Comparison of ENCODE assay signal across 20 mouse cellular contexts in the genomic region with DNA sequence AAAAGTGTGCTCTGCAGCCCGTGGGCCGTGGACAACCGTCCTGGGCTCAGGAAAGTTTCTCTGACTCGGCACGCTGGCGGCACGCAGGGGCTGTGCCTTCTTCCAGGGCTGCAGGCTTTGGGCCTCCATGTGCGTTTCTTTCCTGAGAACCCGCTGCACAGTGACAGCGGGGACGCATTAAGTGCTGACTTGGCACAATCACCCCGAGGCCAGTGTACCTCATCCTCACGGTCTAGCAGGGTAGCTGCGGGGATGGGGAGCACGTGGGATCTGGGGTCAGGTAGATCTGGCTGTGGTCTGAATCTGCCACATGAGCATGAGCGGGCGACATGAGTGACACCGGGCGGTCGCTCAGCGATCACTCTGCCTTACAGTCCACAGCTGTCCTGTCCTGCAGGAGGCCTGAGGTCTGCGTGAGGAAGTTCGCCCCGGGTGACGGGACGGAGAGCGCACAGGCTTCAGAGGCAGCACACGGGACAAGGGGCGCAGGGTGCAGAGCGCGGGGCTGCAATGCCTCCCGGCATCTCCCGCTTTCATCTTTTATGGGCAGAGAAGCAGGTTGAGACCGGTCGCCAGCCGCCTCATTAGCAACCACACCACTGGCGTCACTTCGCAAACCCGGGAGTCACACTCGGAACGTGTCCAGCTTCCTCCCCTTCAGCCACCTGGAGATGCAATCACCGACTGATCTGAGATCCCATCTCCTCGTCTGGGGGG. TPM values are rescaled to one million over a fixed set of nuclear protein-coding genes. Genes with fewer than 3 reads are reported as not detected.
A peak's percentile ranks its signal among the peaks of the same experiment; 100 is the strongest.
DNase-seq lines count a peak whose midpoint lies in the region; ATAC-seq and TF ChIP-seq lines count a peak whose summit lies in the region.
"Had no signal": no experiment of that assay in that cellular context is flagged by ENCODE, and none has a peak within 500 bp of the region (broad histone marks: within the 10 kb centered on the region; RNA-seq: fewer than 3 reads in every experiment).

No protein-coding gene starts in this region.

- WGBS in hindbrain, embryonic 13.5 days, result 61% methylated on average over 43 of the region's 43 CpGs
- 59% methylated on average over 43 of the region's 43 CpGs for whole genome bisulfite sequencing in hindbrain, embryonic 14.5 days
- WGBS in limb, embryonic 10.5 days, result 32% methylated on average over 43 of the region's 43 CpGs
- 40% methylated on average over 43 of the region's 43 CpGs for WGBS in stomach, postnatal 0 days

- ATAC-seq in hindbrain, embryonic 13.5 days (ENCODE audit: low FRiP score), result no peak
- no peak for ATAC-seq in hindbrain, embryonic 14.5 days (ENCODE audit: low FRiP score)
- no peak for ATAC-seq in stomach, postnatal 0 days (ENCODE audit: low FRiP score, low TSS enrichment)
- ATAC-seq: activated CD4-positive, CD25-positive, alpha-beta regulatory T cell, adult 4 months had no signal

- no peak overlapping the region; the same call in 1 of the 2 replicates for H3K9ac ChIP-seq in hindbrain, embryonic 13.5 days
- H3K9ac ChIP-seq in hindbrain, embryonic 14.5 days, result no peak overlapping the region
- H3K9ac ChIP-seq in stomach, postnatal 0 days (ENCODE audit: low read length), result no peak overlapping the region

- peaks cover 8% of the 10 kb centered on the region; the same call in 1 of the 2 replicates for H3K27me3 ChIP-seq in hindbrain, embryonic 13.5 days
- H3K27me3 ChIP-seq in hindbrain, embryonic 14.5 days (ENCODE audit: control insufficient read depth, insufficient read depth, low read length), result no peaks in the 10 kb centered on the region
- H3K27me3 ChIP-seq in testis, adult 2 months (ENCODE audit: control insufficient read depth, insufficient read depth, low read length), result no peaks in the 10 kb centered on the region
- H3K27me3 ChIP-seq in limb, embryonic 10.5 days (ENCODE audit: low read depth, poor library complexity, severe bottlenecking), result peaks cover 24% of the 10 kb centered on the region
- H3K27me3 ChIP-seq in stomach, postnatal 0 days (ENCODE audit: control insufficient read depth, insufficient read depth, low read length), result no peaks in the 10 kb centered on the region

- no peaks in the 10 kb centered on the region for H3K36me3 ChIP-seq in hindbrain, embryonic 13.5 days
- H3K36me3 ChIP-seq in hindbrain, embryonic 14.5 days (replicated peaks; ENCODE audit: control insufficient read depth, insufficient read depth), result no peaks in the 10 kb centered on the region
- H3K36me3 ChIP-seq in testis, adult 2 months (ENCODE audit: control insufficient read depth, insufficient read depth, low read length), result no peaks in the 10 kb centered on the region
- H3K36me3 ChIP-seq in limb, embryonic 10.5 days, result no peaks in the 10 kb centered on the region
- no peaks in the 10 kb centered on the region for H3K36me3 ChIP-seq in stomach, postnatal 0 days (ENCODE audit: control insufficient read depth, insufficient read depth, low read length)
- H3K36me3 ChIP-seq: midbrain, embryonic 10.5 days had no signal

- no peak for TF ChIP-seq POLR2A in testis, adult 2 months (IDR thresholded peaks at IDR 0.05; ENCODE audit: control insufficient read depth, low read depth, low read length)

- H3K4me1 ChIP-seq in hindbrain, embryonic 13.5 days (replicated peaks), result no peaks in the 10 kb centered on the region
- H3K4me1 ChIP-seq in hindbrain, embryonic 14.5 days (replicated peaks; ENCODE audit: control insufficient read depth, insufficient read depth, low read length), result no peaks in the 10 kb centered on the region
- H3K4me1 ChIP-seq in testis, adult 2 months (ENCODE audit: control insufficient read depth, insufficient read depth, low read length), result peaks cover 5% of the 10 kb centered on the region
- peaks cover 9% of the 10 kb centered on the region for H3K4me1 ChIP-seq in limb, embryonic 10.5 days
- no peaks in the 10 kb centered on the region for H3K4me1 ChIP-seq in stomach, postnatal 0 days (replicated peaks; ENCODE audit: control insufficient read depth, insufficient read depth)
- H3K4me1 ChIP-seq: midbrain, embryonic 10.5 days had no signal

- no peak for TF ChIP-seq EP300 in stomach, postnatal 0 days (optimal IDR thresholded peaks at IDR 0.05)

- no peak overlapping the region for H3K27ac ChIP-seq in hindbrain, embryonic 13.5 days
- no peak overlapping the region for H3K27ac ChIP-seq in hindbrain, embryonic 14.5 days
- no peak overlapping the region for H3K27ac ChIP-seq in testis, adult 2 months (ENCODE audit: control insufficient read depth, insufficient read depth, low read depth, low read length)
- peak overlapping the region; percentile 63 for H3K27ac ChIP-seq in limb, embryonic 10.5 days
- no peak overlapping the region for H3K27ac ChIP-seq in stomach, postnatal 0 days (replicated peaks)
- H3K27ac ChIP-seq: layer of hippocampus, adult 2 months; midbrain, embryonic 10.5 days had no signal

- no peak for TF ChIP-seq CTCF in testis, adult 2 months (IDR thresholded peaks at IDR 0.05; ENCODE audit: control insufficient read depth, insufficient read depth, insufficient replicate concordance, low read depth, low read length)
- no peak for TF ChIP-seq CTCF in stomach, postnatal 0 days (IDR thresholded peaks at IDR 0.05; ENCODE audit: low read depth)

- H3K4me2 ChIP-seq in hindbrain, embryonic 13.5 days, result peak overlapping the region; percentile 21; the same call in 1 of the 2 replicates
- H3K4me2 ChIP-seq in hindbrain, embryonic 14.5 days (replicated peaks), result no peak overlapping the region
- 0 out of 2 replicates have a peak overlapping the region, but pooled peaks have one; percentile 11 for H3K4me2 ChIP-seq in stomach, postnatal 0 days (replicated peaks; ENCODE audit: low read depth)

- H3K4me3 ChIP-seq in hindbrain, embryonic 13.5 days, result no peak overlapping the region
- H3K4me3 ChIP-seq in hindbrain, embryonic 14.5 days (replicated peaks; ENCODE audit: low read length), result no peak overlapping the region
- peak overlapping the region; percentile 14 for H3K4me3 ChIP-seq in testis, adult 2 months (ENCODE audit: control insufficient read depth, low read depth, low read length)
- peak overlapping the region; percentile 30 for H3K4me3 ChIP-seq in limb, embryonic 10.5 days
- no peak overlapping the region for H3K4me3 ChIP-seq in stomach, postnatal 0 days (ENCODE audit: low read depth, low read length)
- H3K4me3 ChIP-seq: layer of hippocampus, adult 2 months; midbrain, embryonic 10.5 days had no signal

- H3K9me3 ChIP-seq in hindbrain, embryonic 13.5 days, result no peaks in the 10 kb centered on the region
- H3K9me3 ChIP-seq in hindbrain, embryonic 14.5 days (ENCODE audit: control insufficient read depth, low read length), result 0 out of 2 replicates have a peak, but pooled peaks cover 3% of the 10 kb centered on the region
- no peaks in the 10 kb centered on the region; the same call in 1 of the 2 replicates for H3K9me3 ChIP-seq in limb, embryonic 10.5 days (replicated peaks)
- no peaks in the 10 kb centered on the region for H3K9me3 ChIP-seq in stomach, postnatal 0 days (ENCODE audit: control insufficient read depth, low read length)
- H3K9me3 ChIP-seq: midbrain, embryonic 10.5 days had no signal

- no peak for DNase-seq in hindbrain, embryonic 14.5 days (ENCODE audit: low spot score)
- no peak for DNase-seq in testis, postnatal 14 days (ENCODE audit: low spot score)
- DNase-seq in limb, embryonic 10.5 days (ENCODE audit: low spot score), result peak; percentile 62
- no peak for DNase-seq in stomach, postnatal 0 days (ENCODE audit: low spot score)
- no peak for DNase-seq in ovary, adult 18-20 months (ENCODE audit: low spot score)
- no peak for DNase-seq in layer of hippocampus, postnatal 14 days (ENCODE audit: low spot score in 2 of 2)
- DNase-seq: cerebellum, adult 8-10 months; lung, adult 2 months had no signal

RNA-seq across cellular contexts. Expression of a gene that starts 22.3 kb away (rescaled TPM):
- polyA plus RNA-seq in hindbrain, embryonic 13.5 days (2015; fragmentation: Nextera tagmentation; extraction: Ambion mirVana), result 0.74 and 0.82 TPM in 2 replicates
- 0.94 and 1.2 TPM in 2 replicates for polyA plus RNA-seq in hindbrain, embryonic 14.5 days (2014; fragmentation: Nextera tagmentation; extraction: Ambion mirVana)
- polyA plus RNA-seq in testis, adult 2 months (2012; rRNA removed), result 0.07 and 0.73 TPM in 2 replicates
- polyA plus RNA-seq in limb, embryonic 10.5 days (2016; fragmentation: Nextera tagmentation; extraction: Ambion mirVana), result 0.59 and 0.74 TPM in 2 replicates
- polyA plus RNA-seq in stomach, postnatal 0 days (2015; fragmentation: Nextera tagmentation; extraction: Ambion mirVana), result 0.67 and 0.74 TPM in 2 replicates
- under 1 TPM in 1 of 2 experiments, not detected in 1; 0.14 TPM for total RNA-seq in layer of hippocampus, postnatal 14 days (2021)
- total RNA-seq: gastrocnemius, adult 8-10 months; layer of hippocampus, adult 2 months had no signal

RNA-seq across cellular contexts. Expression of a gene that starts 26.4 kb away (rescaled TPM):
- polyA plus RNA-seq in hindbrain, embryonic 13.5 days (2015; fragmentation: Nextera tagmentation; extraction: Ambion mirVana), result not detected in 2 replicates
- polyA plus RNA-seq in hindbrain, embryonic 14.5 days (2014; fragmentation: Nextera tagmentation; extraction: Ambion mirVana), result not detected in 2 replicates
- polyA plus RNA-seq in testis, adult 2 months (2012; rRNA removed), result not detected in 2 replicates
- polyA plus RNA-seq in limb, embryonic 10.5 days (2016; fragmentation: Nextera tagmentation; extraction: Ambion mirVana), result not detected in 2 replicates
- polyA plus RNA-seq in stomach, postnatal 0 days (2015; fragmentation: Nextera tagmentation; extraction: Ambion mirVana), result not detected in 2 replicates
- not detected for total RNA-seq in layer of hippocampus, postnatal 14 days (2021)
- total RNA-seq: gastrocnemius, adult 8-10 months; layer of hippocampus, adult 2 months; left cerebral cortex, postnatal 25 days had no signal
- polyA plus RNA-seq: activated CD4-positive, CD25-positive, alpha-beta regulatory T cell, adult 4 months; brain, embryonic 14.5 days; embryonic facial prominence, embryonic 11.5 days; forebrain, embryonic 11.5 days; lung, adult 2 months; midbrain, embryonic 10.5 days; neural tube, embryonic 11.5 days; small intestine, adult 2 months had no signal

RNA-seq across cellular contexts. Expression of a gene that starts 32.9 kb away (rescaled TPM):
- not detected in 2 replicates for polyA plus RNA-seq in hindbrain, embryonic 13.5 days (2015; fragmentation: Nextera tagmentation; extraction: Ambion mirVana)
- not detected in 2 replicates for polyA plus RNA-seq in hindbrain, embryonic 14.5 days (2014; fragmentation: Nextera tagmentation; extraction: Ambion mirVana)
- polyA plus RNA-seq in testis, adult 2 months (2012; rRNA removed), result not detected in 2 replicates
- not detected in 2 replicates for polyA plus RNA-seq in limb, embryonic 10.5 days (2016; fragmentation: Nextera tagmentation; extraction: Ambion mirVana)
- polyA plus RNA-seq in stomach, postnatal 0 days (2015; fragmentation: Nextera tagmentation; extraction: Ambion mirVana), result not detected in 2 replicates
- total RNA-seq in layer of hippocampus, postnatal 14 days (2021), result not detected
- total RNA-seq: gastrocnemius, adult 8-10 months; layer of hippocampus, adult 2 months; left cerebral cortex, postnatal 25 days had no signal
- polyA plus RNA-seq: activated CD4-positive, CD25-positive, alpha-beta regulatory T cell, adult 4 months; brain, embryonic 14.5 days; embryonic facial prominence, embryonic 11.5 days; forebrain, embryonic 11.5 days; lung, adult 2 months; midbrain, embryonic 10.5 days; neural tube, embryonic 11.5 days; small intestine, adult 2 months had no signal

RNA-seq across cellular contexts. Expression of a gene that starts 42.0 kb away (rescaled TPM):
- polyA plus RNA-seq in hindbrain, embryonic 13.5 days (2015; fragmentation: Nextera tagmentation; extraction: Ambion mirVana), result 94.5 and 95.0 TPM in 2 replicates
- polyA plus RNA-seq in hindbrain, embryonic 14.5 days (2014; fragmentation: Nextera tagmentation; extraction: Ambion mirVana), result 54.1 and 54.7 TPM in 2 replicates
- polyA plus RNA-seq in testis, adult 2 months (2012; rRNA removed), result 66.1 and 70.3 TPM in 2 replicates
- polyA plus RNA-seq in limb, embryonic 10.5 days (2016; fragmentation: Nextera tagmentation; extraction: Ambion mirVana), result 98.4 and 104 TPM in 2 replicates
- polyA plus RNA-seq in stomach, postnatal 0 days (2015; fragmentation: Nextera tagmentation; extraction: Ambion mirVana), result 53.8 and 54.5 TPM in 2 replicates
- 10 to 100 TPM; 63.9 to 69.0 TPM for total RNA-seq in layer of hippocampus, postnatal 14 days (2021)

RNA-seq across cellular contexts. Expression of a gene that starts 42.3 kb away (rescaled TPM):
- not detected in 2 replicates for polyA plus RNA-seq in hindbrain, embryonic 13.5 days (2015; fragmentation: Nextera tagmentation; extraction: Ambion mirVana)
- not detected in 2 replicates for polyA plus RNA-seq in hindbrain, embryonic 14.5 days (2014; fragmentation: Nextera tagmentation; extraction: Ambion mirVana)
- not detected in 2 replicates for polyA plus RNA-seq in testis, adult 2 months (2012; rRNA removed)
- polyA plus RNA-seq in limb, embryonic 10.5 days (2016; fragmentation: Nextera tagmentation; extraction: Ambion mirVana), result not detected in 2 replicates
- polyA plus RNA-seq in stomach, postnatal 0 days (2015; fragmentation: Nextera tagmentation; extraction: Ambion mirVana), result not detected in 2 replicates
- total RNA-seq in layer of hippocampus, postnatal 14 days (2021), result not detected
- total RNA-seq: gastrocnemius, adult 8-10 months; layer of hippocampus, adult 2 months; left cerebral cortex, postnatal 25 days had no signal
- polyA plus RNA-seq: activated CD4-positive, CD25-positive, alpha-beta regulatory T cell, adult 4 months; brain, embryonic 14.5 days; embryonic facial prominence, embryonic 11.5 days; forebrain, embryonic 11.5 days; lung, adult 2 months; midbrain, embryonic 10.5 days; neural tube, embryonic 11.5 days; small intestine, adult 2 months had no signal

Comparison
In these comparisons a context has a peak if more than half of its experiments do, and no peak if none do; other contexts are left out.
1. H3K4me3 ChIP-seq: peak in testis, adult 2 months (single experiment) and limb, embryonic 10.5 days (single experiment); none in hindbrain, embryonic 13.5 days (single experiment), hindbrain, embryonic 14.5 days (single experiment) and stomach, postnatal 0 days (single experiment).